Mouse (Mus musculus) heart, embryonic 14.5 days (tissue): ENCODE measurements around the gene Ggt5. TPM values are rescaled to one million over a fixed set of nuclear protein-coding genes. Genes with fewer than 3 reads are reported as not detected.

Source experiments
- ATAC-seq: fragments of 200-750 bp; cut with Nextera tagmentation; 2 replicates; pipeline ENCODE4 v1.8.0; 2017; ENCODE audit warnings: low read depth, moderate TSS enrichment; ENCODE audit not compliant: insufficient number of reproducible peaks, insufficient read depth, low FRiP score
- H3K27ac ChIP-seq, 2 experiments: fragments of 200-500 bp in 1 of 2; fragments of 300-500 bp in 1 of 2; sonication (generic) in 1 of 2; replicated peaks in 1 of 2; 2 replicates each; pipeline ENCODE4 v1.5.1; 2012 to 2014; ENCODE audit warnings: low read depth in 2 of 2, low read length in 2 of 2, control low read depth in 1 of 2, mild to moderate bottlenecking in 1 of 2, mixed read lengths in 1 of 2; ENCODE audit not compliant: control insufficient read depth in 1 of 2, insufficient read depth in 1 of 2
- H3K27me3 ChIP-seq: fragments of 300-500 bp; sonication (generic); 2 replicates; pipeline ENCODE4 v1.6.1; 2014; ENCODE audit warnings: mild to moderate bottlenecking, low read length, control low read depth; ENCODE audit not compliant: control insufficient read depth, insufficient read depth
- H3K36me3 ChIP-seq: fragments of 300-500 bp; sonication (generic); 2 replicates; pipeline ENCODE4 v1.6.1; 2014; ENCODE audit warnings: mild to moderate bottlenecking, control low read depth, low read length, mixed read lengths; ENCODE audit not compliant: control insufficient read depth, insufficient read depth
- H3K4me1 ChIP-seq, 2 experiments: fragments of 200-500 bp in 1 of 2; fragments of 300-500 bp in 1 of 2; sonication (generic) in 1 of 2; 2 replicates each; pipeline ENCODE4 v1.6.1; 2012 to 2014; ENCODE audit warnings: low read length in 2 of 2, control low read depth in 1 of 2, mixed read lengths in 1 of 2; ENCODE audit not compliant: control insufficient read depth in 2 of 2, insufficient read depth in 2 of 2
- H3K4me2 ChIP-seq: fragments of 300-500 bp; sonication (generic); 2 replicates; pipeline ENCODE4 v1.6.1; 2014; ENCODE audit warnings: mild to moderate bottlenecking, low read length
- H3K4me3 ChIP-seq, 2 experiments: fragments of 200-500 bp in 1 of 2; fragments of 300-500 bp in 1 of 2; sonication (generic) in 1 of 2; 2 replicates each; pipeline ENCODE4 v1.5.1; 2012 to 2014; ENCODE audit warnings: low read length in 2 of 2, mild to moderate bottlenecking in 2 of 2, control low read depth in 1 of 2, low read depth in 1 of 2, moderate library complexity in 1 of 2; ENCODE audit not compliant: control insufficient read depth in 1 of 2, insufficient read depth in 1 of 2
- H3K9ac ChIP-seq: fragments of 300-500 bp; sonication (generic); 2 replicates; pipeline ENCODE4 v1.6.1; 2014; ENCODE audit warnings: mild to moderate bottlenecking, low read length
- H3K9me3 ChIP-seq: fragments of 300-500 bp; sonication (generic); 2 replicates; pipeline ENCODE4 v1.6.1; 2016; ENCODE audit warnings: low read length, control low read depth; ENCODE audit not compliant: control insufficient read depth
- WGBS: fragments of 180-500 bp; shearing (Covaris S2); extraction: QIAGEN DNeasy Blood & Tissue Kit; methylation state at CpG from one replicate; pipeline ENCODE4 v1.1.7; 2014; 5-methylcytosine and 5-hydroxymethylcytosine counted together
- polyA plus RNA-seq: library from polyadenylated mRNA; unstranded; fragments of >200 nt; fragmentation: Nextera tagmentation; extraction: Ambion mirVana; gene quantifications from 2 replicates; pipeline ENCODE4 v1.2.1, GENCODE M21; 2014

Ggt5 gene
- polyA plus RNA-seq, 1 experiment from 2014 or later, result 7.6 TPM

GRCm38 (mm10) chr10:75616044-75616443 lies 26.9 kb downstream of the Ggt5 start:
- H3K36me3 ChIP-seq, result no peaks in the 10 kb centered on the region
- ATAC-seq, result no peak
- no peaks in the 10 kb centered on the region for H3K4me1 ChIP-seq
- H3K9me3 ChIP-seq, result no peaks in the 10 kb centered on the region
- H3K27me3 ChIP-seq, result no peaks in the 10 kb centered on the region
- no peak overlapping the region for H3K4me2 ChIP-seq
- 86% methylated on average over 4 of the region's 4 CpGs for WGBS
- no peak overlapping the region for H3K9ac ChIP-seq
- no peak overlapping the region for H3K4me3 ChIP-seq
- H3K27ac ChIP-seq, result no peak overlapping the region

- Histone ChIP-seq H3K9me3 (0 out of 2 replicates have a peak, but pooled peaks cover 3% of the 10 kb centered on the region), H3K36me3 (no peaks in the 10 kb centered on the region), H3K27me3 (no peaks in the 10 kb centered on the region), H3K4me2 (no peak overlapping the region), H3K4me3 (no peak overlapping the region), H3K4me1 (no peaks in the 10 kb centered on the region), H3K27ac (no peak overlapping the region), H3K9ac (no peak overlapping the region)
- ATAC-seq, result no peak
- 41% methylated on average over 3 of the region's 3 CpGs for WGBS
Observed at GRCm38 (mm10) chr10:75620818-75621217, 31.7 kb downstream of the Ggt5 start.

GRCm38 (mm10) chr10:75625920-75626319 lies 36.8 kb downstream of the Ggt5 start:
- no peak overlapping the region for H3K4me2 ChIP-seq
- no peak overlapping the region for H3K9ac ChIP-seq
- no peaks in the 10 kb centered on the region for H3K4me1 ChIP-seq
- no peaks in the 10 kb centered on the region for H3K27me3 ChIP-seq
- H3K36me3 ChIP-seq, result no peaks in the 10 kb centered on the region
- no peak overlapping the region for H3K27ac ChIP-seq
- ATAC-seq, result no peak
- 0 out of 2 replicates have a peak, but pooled peaks cover 8% of the 10 kb centered on the region for H3K9me3 ChIP-seq
- WGBS, result 47% methylated on average over 6 of the region's 6 CpGs
- no peak overlapping the region for H3K4me3 ChIP-seq

- WGBS, result 63% methylated on average over 3 of the region's 3 CpGs
- Histone ChIP-seq H3K9ac (no peak overlapping the region), H3K9me3 (0 out of 2 replicates have a peak, but pooled peaks cover 6% of the 10 kb centered on the region), H3K4me3 (no peak overlapping the region), H3K27ac (no peak overlapping the region), H3K4me2 (no peak overlapping the region), H3K27me3 (no peaks in the 10 kb centered on the region), H3K4me1 (no peaks in the 10 kb centered on the region), H3K36me3 (no peaks in the 10 kb centered on the region)
- no peak for ATAC-seq
Observed at GRCm38 (mm10) chr10:75626991-75627390, 37.9 kb downstream of the Ggt5 start.

- Histone ChIP-seq H3K4me3 (no peak overlapping the region), H3K27ac (no peak overlapping the region), H3K4me1 (no peaks in the 10 kb centered on the region), H3K9me3 (0 out of 2 replicates have a peak, but pooled peaks cover 5% of the 10 kb centered on the region), H3K36me3 (no peaks in the 10 kb centered on the region), H3K9ac (no peak overlapping the region), H3K4me2 (no peak overlapping the region), H3K27me3 (no peaks in the 10 kb centered on the region)
- ATAC-seq, result no peak
- WGBS, result 69% methylated on average over 3 of the region's 3 CpGs
Observed at GRCm38 (mm10) chr10:75627490-75627889, 38.4 kb downstream of the Ggt5 start.

GRCm38 (mm10) chr10:75632633-75633032 lies 43.5 kb downstream of the Ggt5 start:
- Histone ChIP-seq H3K9ac (no peak overlapping the region), H3K27ac (no peak overlapping the region), H3K27me3 (no peaks in the 10 kb centered on the region), H3K4me2 (no peak overlapping the region), H3K4me1 (peaks cover 0 to 2% of the 10 kb centered on the region in 2 experiments; a peak in 1 of 4 replicates), H3K9me3 (0 out of 2 replicates have a peak, but pooled peaks cover 5% of the 10 kb centered on the region), H3K4me3 (no peak overlapping the region), H3K36me3 (no peaks in the 10 kb centered on the region)
- 33% methylated on average over 5 of the region's 5 CpGs for WGBS
- ATAC-seq, result no peak

- no peaks in the 10 kb centered on the region for H3K36me3 ChIP-seq
- 69% methylated on average over 5 of the region's 5 CpGs for WGBS
- H3K9me3 ChIP-seq, result 0 out of 2 replicates have a peak, but pooled peaks cover 5% of the 10 kb centered on the region
- no peaks in the 10 kb centered on the region for H3K27me3 ChIP-seq
- no peak for ATAC-seq
- H3K4me1 ChIP-seq, result peaks cover 0 to 2% of the 10 kb centered on the region in 2 experiments; a peak in 1 of 4 replicates
- H3K27ac ChIP-seq, result no peak overlapping the region
- no peak overlapping the region for H3K4me2 ChIP-seq
- H3K9ac ChIP-seq, result no peak overlapping the region
- H3K4me3 ChIP-seq, result no peak overlapping the region
Observed at GRCm38 (mm10) chr10:75633048-75633447, 43.9 kb downstream of the Ggt5 start.

- H3K4me1 ChIP-seq, result peaks cover 0 to 2% of the 10 kb centered on the region in 2 experiments; a peak in 1 of 4 replicates
- H3K9me3 ChIP-seq, result 0 out of 2 replicates have a peak, but pooled peaks cover 5% of the 10 kb centered on the region
- H3K36me3 ChIP-seq, result no peaks in the 10 kb centered on the region
- 74% methylated on average over 12 of the region's 14 CpGs for WGBS
- H3K4me2 ChIP-seq, result no peak overlapping the region
- no peak overlapping the region for H3K27ac ChIP-seq
- no peaks in the 10 kb centered on the region for H3K27me3 ChIP-seq
- no peak overlapping the region for H3K9ac ChIP-seq
- no peak for ATAC-seq
- no peak overlapping the region for H3K4me3 ChIP-seq
Observed at GRCm38 (mm10) chr10:75633576-75634139, 44.5 kb downstream of the Ggt5 start.
